Mouse (Mus musculus): ENCODE measurements around the gene Dpp9. TPM values are rescaled to one million over a fixed set of nuclear protein-coding genes. Genes with fewer than 3 reads are reported as not detected.
A peak's percentile ranks its signal among the peaks of the same experiment; 100 is the strongest.

The Dpp9 gene
- polyA plus RNA-seq, 1 experiment: 85.6 TPM

DNA sequence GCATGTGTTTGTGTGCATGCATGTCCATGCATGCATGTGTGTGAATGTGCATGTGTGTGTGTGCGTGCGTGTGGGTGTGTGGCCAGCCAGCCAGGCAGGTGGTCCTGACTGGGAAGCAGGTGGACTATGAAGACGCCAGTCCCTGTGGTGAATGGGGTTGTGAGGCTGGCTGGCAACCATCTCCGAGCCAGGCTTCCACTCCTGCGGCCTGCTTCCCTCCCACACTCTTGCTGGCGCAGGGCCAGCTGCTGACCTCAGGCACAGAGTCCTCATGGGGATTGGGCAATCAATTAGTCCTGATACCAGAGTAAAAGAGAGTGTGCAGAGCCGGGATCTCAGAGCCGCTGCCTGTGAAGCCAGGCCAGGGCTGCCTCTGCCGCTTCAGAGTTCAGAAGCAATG lies 65.1 kb downstream of the Dpp9 start:
- H3K4me1 ChIP-seq (replicated peaks; ENCODE audit: control insufficient read depth, insufficient read depth, low read length): peaks cover 8% of the 10 kb centered on the region
- H3K36me3 ChIP-seq (ENCODE audit: control insufficient read depth, insufficient read depth, low read length): no peaks in the 10 kb centered on the region
- no peak overlapping the region for H3K27ac ChIP-seq (ENCODE audit: control insufficient read depth, insufficient read depth, low read length)
- no peak overlapping the region for H3K4me3 ChIP-seq (ENCODE audit: control insufficient read depth, insufficient read depth, low read length)
- 63% methylated on average over 9 of the region's 9 CpGs for WGBS
- DNase-seq: no peak
- TF ChIP-seq POLR2A (IDR thresholded peaks at IDR 0.05; ENCODE audit: control insufficient read depth, extremely low read depth, insufficient read depth, low read length, poor library complexity) (no peak), CTCF (IDR thresholded peaks at IDR 0.05; ENCODE audit: borderline replicate concordance, control insufficient read depth, extremely low read depth, insufficient read depth, low read length, poor library complexity) (no peak)
- no peaks in the 10 kb centered on the region; the same call in 1 of the 2 replicates for H3K27me3 ChIP-seq (ENCODE audit: control insufficient read depth, insufficient read depth, low read length)

DNA sequence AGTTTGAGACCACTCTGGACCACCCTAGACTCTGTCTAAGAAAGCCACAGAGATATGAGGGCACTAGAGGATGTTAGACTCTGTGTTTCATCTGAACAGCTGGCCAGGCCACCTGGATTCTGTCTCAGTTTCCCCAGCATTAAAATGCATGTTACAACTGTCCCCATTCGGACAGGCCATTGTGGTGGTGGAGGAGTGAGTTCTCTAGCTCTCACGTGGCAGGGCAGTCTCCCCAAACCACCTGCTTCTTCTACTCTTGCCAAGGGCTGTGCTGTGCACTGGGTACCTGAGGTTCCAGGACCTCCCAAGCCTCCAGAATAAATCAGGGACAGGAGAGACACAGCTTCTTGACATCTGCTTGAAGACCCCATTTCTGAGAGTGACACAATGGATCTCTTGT lies 68.8 kb downstream of the Dpp9 start:
- Histone ChIP-seq H3K4me3 (ENCODE audit: control insufficient read depth, insufficient read depth, low read length) (no peak overlapping the region), H3K27me3 (ENCODE audit: control insufficient read depth, insufficient read depth, low read length) (no peaks in the 10 kb centered on the region; the same call in 1 of the 2 replicates), H3K27ac (ENCODE audit: control insufficient read depth, insufficient read depth, low read length) (no peak overlapping the region), H3K36me3 (ENCODE audit: control insufficient read depth, insufficient read depth, low read length) (no peaks in the 10 kb centered on the region), H3K4me1 (replicated peaks; ENCODE audit: control insufficient read depth, insufficient read depth, low read length) (peaks cover 26% of the 10 kb centered on the region)
- 49% methylated on average over 2 of the region's 2 CpGs for WGBS
- TF ChIP-seq CTCF (IDR thresholded peaks at IDR 0.05; ENCODE audit: borderline replicate concordance, control insufficient read depth, extremely low read depth, insufficient read depth, low read length, poor library complexity): no peak
- TF ChIP-seq POLR2A (IDR thresholded peaks at IDR 0.05; ENCODE audit: control insufficient read depth, extremely low read depth, insufficient read depth, low read length, poor library complexity): no peak
- DNase-seq: no peak

DNA sequence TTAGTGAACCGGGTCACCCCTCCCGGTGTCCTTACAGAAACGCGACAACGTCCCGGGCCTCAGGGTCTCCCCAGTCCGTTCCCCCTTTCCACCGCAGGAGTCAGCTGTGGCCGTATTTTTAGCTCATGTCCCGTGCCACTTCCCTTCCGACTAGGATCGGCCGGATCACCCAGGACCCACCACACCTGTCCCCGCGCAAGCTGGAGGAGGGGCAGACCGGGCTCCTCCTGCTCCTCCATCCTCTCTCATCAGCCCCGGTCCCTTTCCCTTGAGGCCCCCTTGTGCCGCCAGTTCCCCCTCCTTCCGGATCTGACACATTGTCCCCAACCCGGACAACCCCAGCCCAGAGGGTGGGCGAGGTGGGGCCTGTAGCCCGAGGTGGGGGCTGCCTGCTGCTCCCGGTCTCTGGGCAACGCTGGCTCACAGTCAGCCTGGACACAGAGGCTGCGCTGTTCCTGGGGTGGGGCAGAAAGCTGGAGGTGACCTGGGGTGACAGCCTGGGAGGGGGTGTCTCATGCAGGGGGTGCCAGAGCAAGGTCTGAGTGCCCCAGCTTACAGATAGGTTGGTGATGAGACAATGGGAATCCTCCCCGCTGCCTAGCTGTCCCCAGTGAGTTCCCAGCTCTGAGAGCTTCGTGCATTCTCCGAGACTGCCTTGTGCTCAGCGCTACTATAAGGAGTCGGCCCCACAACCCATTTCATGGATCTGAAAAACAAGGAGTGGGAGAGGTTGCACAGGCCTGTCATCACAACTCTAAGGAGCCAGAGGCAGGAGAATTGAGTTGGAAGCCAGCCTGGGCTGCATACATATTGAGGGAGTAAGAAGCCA lies 69.7 kb downstream of the Dpp9 start:
- no peak for DNase-seq
- H3K27ac ChIP-seq (ENCODE audit: control insufficient read depth, insufficient read depth, low read length): no peak overlapping the region
- H3K36me3 ChIP-seq (ENCODE audit: control insufficient read depth, insufficient read depth, low read length): no peaks in the 10 kb centered on the region
- H3K4me1 ChIP-seq (replicated peaks; ENCODE audit: control insufficient read depth, insufficient read depth, low read length): peaks cover 26% of the 10 kb centered on the region
- no peak for TF ChIP-seq CTCF (IDR thresholded peaks at IDR 0.05; ENCODE audit: borderline replicate concordance, control insufficient read depth, extremely low read depth, insufficient read depth, low read length, poor library complexity)
- no peak for TF ChIP-seq POLR2A (IDR thresholded peaks at IDR 0.05; ENCODE audit: control insufficient read depth, extremely low read depth, insufficient read depth, low read length, poor library complexity)
- 9% methylated on average over 30 of the region's 30 CpGs for WGBS
- no peaks in the 10 kb centered on the region; the same call in 1 of the 2 replicates for H3K27me3 ChIP-seq (ENCODE audit: control insufficient read depth, insufficient read depth, low read length)
- H3K4me3 ChIP-seq (ENCODE audit: control insufficient read depth, insufficient read depth, low read length): 0 out of 2 replicates have a peak overlapping the region, but pooled peaks have one; percentile 3

DNA sequence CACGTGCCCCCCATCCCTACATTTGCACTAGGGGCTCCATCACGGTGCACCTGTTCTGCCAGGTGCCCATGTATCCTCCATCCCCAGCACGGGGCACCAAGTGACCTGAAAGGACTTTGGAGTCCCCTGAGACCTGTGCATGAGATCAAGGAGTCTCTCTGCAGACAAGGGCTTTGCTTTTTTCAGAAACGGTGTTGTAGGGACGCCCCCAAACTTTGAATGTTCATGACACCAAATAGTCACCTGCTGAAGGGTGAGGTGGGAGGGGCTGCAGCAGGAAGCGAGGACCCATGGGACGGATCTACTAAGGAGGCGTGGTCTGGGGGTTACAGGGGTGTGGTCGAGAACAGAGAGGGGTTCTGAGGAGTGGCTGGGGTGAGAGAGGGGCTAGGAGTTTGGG lies 70.4 kb downstream of the Dpp9 start:
- Histone ChIP-seq H3K27me3 (ENCODE audit: control insufficient read depth, insufficient read depth, low read length) (no peaks in the 10 kb centered on the region; the same call in 1 of the 2 replicates), H3K4me3 (ENCODE audit: control insufficient read depth, insufficient read depth, low read length) (0 out of 2 replicates have a peak overlapping the region, but pooled peaks have one; percentile 3)
- TF ChIP-seq POLR2A (IDR thresholded peaks at IDR 0.05; ENCODE audit: control insufficient read depth, extremely low read depth, insufficient read depth, low read length, poor library complexity): peak; percentile 25; the same call in 1 of the 2 replicates
- TF ChIP-seq CTCF (IDR thresholded peaks at IDR 0.05; ENCODE audit: borderline replicate concordance, control insufficient read depth, extremely low read depth, insufficient read depth, low read length, poor library complexity): no peak

DNA sequence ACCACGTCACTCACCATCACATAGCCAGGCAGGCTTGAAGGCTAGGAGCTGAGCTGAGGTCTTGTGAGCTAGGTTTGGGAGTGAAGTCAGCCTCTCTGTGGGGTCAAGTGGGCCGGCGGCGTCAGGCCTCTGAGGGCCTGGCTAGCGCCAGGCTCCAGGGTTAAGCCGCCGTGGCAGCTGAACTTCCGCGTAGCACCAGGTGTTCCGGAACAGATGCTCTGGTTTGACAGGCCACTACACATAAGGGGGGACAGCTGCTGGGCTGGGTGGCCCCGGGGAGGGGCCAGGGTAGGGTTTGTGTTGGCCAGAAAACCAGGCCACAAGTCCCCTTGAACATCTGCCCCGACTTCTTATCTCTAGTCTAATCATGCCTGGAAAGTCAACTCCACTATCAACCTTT lies 71.3 kb downstream of the Dpp9 start:
- H3K36me3 ChIP-seq (ENCODE audit: control insufficient read depth, insufficient read depth, low read length): no peaks in the 10 kb centered on the region
- H3K27ac ChIP-seq (ENCODE audit: control insufficient read depth, insufficient read depth, low read length): no peak overlapping the region
- no peak overlapping the region for H3K4me3 ChIP-seq (ENCODE audit: control insufficient read depth, insufficient read depth, low read length)
- H3K4me1 ChIP-seq (replicated peaks; ENCODE audit: control insufficient read depth, insufficient read depth, low read length): peaks cover 26% of the 10 kb centered on the region
- WGBS: 52% methylated on average over 12 of the region's 12 CpGs
- no peaks in the 10 kb centered on the region; the same call in 1 of the 2 replicates for H3K27me3 ChIP-seq (ENCODE audit: control insufficient read depth, insufficient read depth, low read length)
- DNase-seq: no peak
- TF ChIP-seq CTCF (IDR thresholded peaks at IDR 0.05; ENCODE audit: borderline replicate concordance, control insufficient read depth, extremely low read depth, insufficient read depth, low read length, poor library complexity) (no peak), POLR2A (IDR thresholded peaks at IDR 0.05; ENCODE audit: control insufficient read depth, extremely low read depth, insufficient read depth, low read length, poor library complexity) (no peak)

More for the DNA sequence above, 70.4 kb downstream of the Dpp9 start:
- H3K36me3 ChIP-seq (ENCODE audit: control insufficient read depth, insufficient read depth, low read length): no peaks in the 10 kb centered on the region
- no peak for DNase-seq
- peaks cover 26% of the 10 kb centered on the region for H3K4me1 ChIP-seq (replicated peaks; ENCODE audit: control insufficient read depth, insufficient read depth, low read length)
- H3K27ac ChIP-seq (ENCODE audit: control insufficient read depth, insufficient read depth, low read length): no peak overlapping the region
- WGBS: 32% methylated on average over 9 of the region's 9 CpGs

DNA sequence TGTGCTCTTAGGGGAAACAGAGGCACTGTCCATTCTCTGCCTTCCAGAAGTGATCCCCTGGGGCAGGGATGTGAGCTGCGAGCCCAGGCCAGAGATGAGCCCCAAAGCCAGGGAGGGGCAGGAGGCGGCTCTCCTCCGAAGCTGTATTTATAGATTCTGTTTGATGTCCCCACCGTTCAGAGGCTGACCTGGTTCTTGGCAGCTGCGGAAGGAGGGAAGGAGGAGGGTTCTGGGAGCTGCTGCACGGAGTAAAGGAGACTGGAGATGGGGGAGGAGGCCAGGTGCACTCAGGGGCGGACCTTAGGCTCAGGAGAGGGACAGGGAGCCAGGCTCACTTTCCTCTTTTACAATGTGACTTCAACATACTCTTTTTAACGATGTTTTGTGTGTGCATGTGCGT lies 72.6 kb downstream of the Dpp9 start:
- 65% methylated on average over 9 of the region's 9 CpGs for WGBS
- DNase-seq: no peak
- peaks cover 3% of the 10 kb centered on the region; the same call in 1 of the 2 replicates for H3K27me3 ChIP-seq (ENCODE audit: control insufficient read depth, insufficient read depth, low read length)

More for the DNA sequence above, 72.6 kb downstream of the Dpp9 start:
- H3K27ac ChIP-seq (ENCODE audit: control insufficient read depth, insufficient read depth, low read length): no peak overlapping the region
- no peak overlapping the region for H3K4me3 ChIP-seq (ENCODE audit: control insufficient read depth, insufficient read depth, low read length)
- peaks cover 36% of the 10 kb centered on the region for H3K4me1 ChIP-seq (replicated peaks; ENCODE audit: control insufficient read depth, insufficient read depth, low read length)
- no peaks in the 10 kb centered on the region for H3K36me3 ChIP-seq (ENCODE audit: control insufficient read depth, insufficient read depth, low read length)
- no peak for TF ChIP-seq CTCF (IDR thresholded peaks at IDR 0.05; ENCODE audit: borderline replicate concordance, control insufficient read depth, extremely low read depth, insufficient read depth, low read length, poor library complexity)
- no peak for TF ChIP-seq POLR2A (IDR thresholded peaks at IDR 0.05; ENCODE audit: control insufficient read depth, extremely low read depth, insufficient read depth, low read length, poor library complexity)

Measured in thymus, adult 2 months (tissue).